Comparison of ENCODE assay signal across 34 mouse cellular contexts in the genomic region with DNA sequence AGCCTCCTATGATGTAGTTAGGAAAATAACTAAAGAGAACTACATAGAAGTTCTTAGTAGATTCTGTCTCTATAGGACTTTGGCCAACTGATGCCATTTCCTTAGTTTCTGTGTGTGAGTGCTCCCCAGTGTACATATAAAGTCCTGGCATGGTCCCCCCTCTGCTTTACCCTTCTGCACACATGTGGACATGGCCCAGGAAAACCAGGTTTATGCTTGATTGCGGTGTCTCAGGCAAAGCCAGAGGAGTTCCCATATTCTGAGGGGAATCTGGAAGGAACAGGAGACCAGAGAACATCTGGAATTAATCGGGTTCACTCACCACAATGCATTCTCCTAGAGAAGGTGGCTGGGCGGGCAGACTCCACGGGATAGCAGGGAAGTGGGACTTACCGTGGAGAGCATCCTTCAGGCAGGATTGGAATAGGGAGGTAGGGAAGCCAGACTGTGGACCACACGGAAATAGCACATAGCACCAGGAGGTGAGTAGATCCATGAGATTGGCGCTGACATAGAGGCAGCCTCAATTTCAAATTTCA. TPM values are rescaled to one million over a fixed set of nuclear protein-coding genes. Genes with fewer than 3 reads are reported as not detected.
DNase-seq lines count a peak whose midpoint lies in the region; ATAC-seq lines count a peak whose summit lies in the region.
"Had no signal": no experiment of that assay in that cellular context is flagged by ENCODE, and none has a peak within 500 bp of the region (broad histone marks: within the 10 kb centered on the region; RNA-seq: fewer than 3 reads in every experiment).

No protein-coding gene starts in this region.

- no peaks in the 10 kb centered on the region for H3K27me3 ChIP-seq in embryonic facial prominence, embryonic 12.5 days
- no peaks in the 10 kb centered on the region for H3K27me3 ChIP-seq in limb, embryonic 10.5 days (ENCODE audit: low read depth, poor library complexity, severe bottlenecking)
- H3K27me3 ChIP-seq: forebrain, embryonic 15.5 days; hindbrain, embryonic 12.5 days; midbrain, embryonic 15.5 days; neural tube, embryonic 15.5 days; Patski had no signal

- H3K4me1 ChIP-seq in embryonic facial prominence, embryonic 12.5 days, result peaks cover 21% of the 10 kb centered on the region
- H3K4me1 ChIP-seq in limb, embryonic 10.5 days, result peaks cover 23% of the 10 kb centered on the region
- H3K4me1 ChIP-seq: forebrain, embryonic 15.5 days; heart, embryonic 10.5 days; hindbrain, embryonic 12.5 days; midbrain, embryonic 15.5 days; neural tube, embryonic 15.5 days had no signal

- 0 out of 2 replicates have a peak overlapping the region, but pooled peaks have one; percentile 66 for H3K27ac ChIP-seq in embryonic facial prominence, embryonic 12.5 days
- H3K27ac ChIP-seq in limb, embryonic 10.5 days, result no peak overlapping the region
- H3K27ac ChIP-seq: forebrain, embryonic 15.5 days; heart, embryonic 10.5 days; hindbrain, embryonic 12.5 days; liver, embryonic 14.5 days; macrophage; midbrain, embryonic 10.5 days; midbrain, embryonic 15.5 days; neural tube, embryonic 15.5 days had no signal

- no peak overlapping the region for H3K4me2 ChIP-seq in embryonic facial prominence, embryonic 12.5 days (replicated peaks)
- H3K4me2 ChIP-seq: forebrain, embryonic 15.5 days; hindbrain, embryonic 12.5 days; midbrain, embryonic 15.5 days; neural tube, embryonic 15.5 days had no signal

- H3K4me3 ChIP-seq in embryonic facial prominence, embryonic 12.5 days, result no peak overlapping the region
- H3K4me3 ChIP-seq in limb, embryonic 10.5 days, result no peak overlapping the region
- H3K4me3 ChIP-seq: forebrain, embryonic 15.5 days; heart, embryonic 10.5 days; hindbrain, embryonic 12.5 days; midbrain, embryonic 10.5 days; midbrain, embryonic 15.5 days; neural tube, embryonic 15.5 days had no signal

- peak; percentile 57 for ATAC-seq in embryonic facial prominence, embryonic 12.5 days (ENCODE audit: insufficient number of reproducible peaks, insufficient read depth, low FRiP score, low TSS enrichment)
- ATAC-seq in megakaryocyte, adult 5-6 weeks (ENCODE audit: poor library complexity, severe bottlenecking), result no peak
- ATAC-seq: forebrain, embryonic 15.5 days; intestine, postnatal 0 days; midbrain, embryonic 15.5 days; Patski had no signal

- H3K9me3 ChIP-seq in embryonic facial prominence, embryonic 12.5 days, result no peaks in the 10 kb centered on the region
- no peaks in the 10 kb centered on the region for H3K9me3 ChIP-seq in limb, embryonic 10.5 days (replicated peaks)
- H3K9me3 ChIP-seq: forebrain, embryonic 15.5 days; G1E; heart, embryonic 10.5 days; hindbrain, embryonic 12.5 days; midbrain, embryonic 10.5 days; midbrain, embryonic 15.5 days; neural tube, embryonic 15.5 days had no signal

- no peaks in the 10 kb centered on the region for H3K36me3 ChIP-seq in embryonic facial prominence, embryonic 12.5 days
- H3K36me3 ChIP-seq in limb, embryonic 10.5 days, result no peaks in the 10 kb centered on the region
- H3K36me3 ChIP-seq: forebrain, embryonic 15.5 days; G1E; heart, embryonic 10.5 days; hindbrain, embryonic 12.5 days; midbrain, embryonic 10.5 days; midbrain, embryonic 15.5 days; neural tube, embryonic 15.5 days had no signal

- no peak overlapping the region for H3K9ac ChIP-seq in embryonic facial prominence, embryonic 12.5 days
- H3K9ac ChIP-seq: forebrain, embryonic 15.5 days; hindbrain, embryonic 12.5 days; liver, embryonic 14.5 days; midbrain, embryonic 15.5 days; neural tube, embryonic 15.5 days had no signal

- 31% methylated on average over 7 of the region's 7 CpGs for WGBS in embryonic facial prominence, embryonic 12.5 days
- WGBS in limb, embryonic 10.5 days, result 49% methylated on average over 7 of the region's 7 CpGs

- peak; percentile 37 for DNase-seq in embryo, embryonic 10 days (ENCODE audit: low spot score)
- DNase-seq in embryo, embryonic 9.5 days (ENCODE audit: extremely low spot score), result no peak
- DNase-seq in limb, embryonic 10.5 days (ENCODE audit: low spot score), result peak; percentile 41
- DNase-seq in cerebellum, adult 11-12 months, result no peak
- DNase-seq in testis, postnatal 10 days (ENCODE audit: low spot score), result no peak
- no peak for DNase-seq in heart, adult 18-20 months
- DNase-seq: adrenal gland, postnatal 10 days; cerebellum, adult 9-10 months; cerebellum, postnatal 36 days; gastrocnemius, postnatal 10 days; heart, postnatal 36 days; kidney, adult 9 months; kidney, postnatal 14 days; liver; lung, adult 2 months; lung, postnatal 10 days; right cerebral cortex, postnatal 25 days; spleen, adult 18-20 months; thymus, adult 18-20 months; thymus, postnatal 36 days had no signal

RNA-seq across cellular contexts. Expression of a gene that starts 52.2 kb away (rescaled TPM):
- polyA plus RNA-seq in embryonic facial prominence, embryonic 12.5 days (2016; fragmentation: Nextera tagmentation; extraction: Ambion mirVana), result 3.4 and 3.9 TPM in 2 replicates
- polyA plus RNA-seq in limb, embryonic 10.5 days (2016; fragmentation: Nextera tagmentation; extraction: Ambion mirVana), result 0.23 and 0.30 TPM in 2 replicates
- total RNA-seq in megakaryocyte, adult 5-6 weeks (2015), result 0.39 TPM in 1 of 2 replicates, not detected in the other
- total RNA-seq in megakaryocyte, adult 5-6 weeks (2017), result 0.08 TPM in 1 of 2 replicates, not detected in the other
- 10 to 100 TPM; 19.7 to 23.4 TPM for total RNA-seq in heart, adult 18-20 months (2021)
- total RNA-seq: granulocyte monocyte progenitor cell, adult 5-6 weeks had no signal
- polyA plus RNA-seq: G1E, macrophage had no signal

Comparison
In these comparisons a context has a peak if more than half of its experiments do, and no peak if none do; other contexts are left out.
1. DNase-seq: peak in embryo, embryonic 10 days (single experiment) and limb, embryonic 10.5 days (single experiment); none in embryo, embryonic 9.5 days (single experiment), cerebellum, adult 11-12 months (single experiment), testis, postnatal 10 days (single experiment) and heart, adult 18-20 months (0 of 2).
2. RNA of a gene that starts 52.2 kb away (total RNA-seq): 19.7 to 23.4 TPM in heart, adult 18-20 months; 0.08 to 0.39 TPM in megakaryocyte, adult 5-6 weeks; every median in the first group is over 10 times any median in the second.